Mouse (Mus musculus) embryonic facial prominence, embryonic 13.5 days (tissue): ENCODE measurements around the gene Cc2d1b. TPM values are rescaled to one million over a fixed set of nuclear protein-coding genes. Genes with fewer than 3 reads are reported as not detected.

Experiments used
- polyA plus RNA-seq: library from polyadenylated mRNA; unstranded; fragments of >200 nt; fragmentation: Nextera tagmentation; extraction: Ambion mirVana; gene quantifications from 2 replicates; pipeline ENCODE4 v1.2.1, GENCODE M21; 2015

Cc2d1b gene
- polyA plus RNA-seq, 1 experiment from 2014 or later = 34.5 TPM

Other genes with a start within 250 kb of the Cc2d1b start
- 2.1 and 2.8 TPM in 2 replicates for gene Shisal2a, start 236.6 kb upstream of the Cc2d1b start, polyA plus RNA-seq
- gene Gpx7, start 213.0 kb upstream of the Cc2d1b start, polyA plus RNA-seq = 86.0 and 102 TPM in 2 replicates
- 103 and 125 TPM in 2 replicates for gene Tut4, start 160.5 kb upstream of the Cc2d1b start, polyA plus RNA-seq
- gene Prpf38a, start 40.6 kb upstream of the Cc2d1b start, polyA plus RNA-seq = 99.5 and 101 TPM in 2 replicates
- gene Orc1, start 40.5 kb upstream of the Cc2d1b start, polyA plus RNA-seq = 12.3 and 12.7 TPM in 2 replicates
- gene 3110021N24Rik, start 99.7 kb downstream of the Cc2d1b start, polyA plus RNA-seq = 2.6 and 4.1 TPM in 2 replicates
- 6.6 and 7.2 TPM in 2 replicates for gene Zfyve9, start 160.9 kb downstream of the Cc2d1b start, polyA plus RNA-seq
- 180 and 199 TPM in 2 replicates for gene Btf3l4, start 213.7 kb downstream of the Cc2d1b start, polyA plus RNA-seq
- 109 and 111 TPM in 2 replicates for gene Txndc12, start 214.7 kb downstream of the Cc2d1b start, polyA plus RNA-seq
- gene Kti12, start 227.8 kb downstream of the Cc2d1b start, polyA plus RNA-seq = 49.7 and 53.3 TPM in 2 replicates
- gene A730015C16Rik, start 228.7 kb downstream of the Cc2d1b start, polyA plus RNA-seq = 1.2 and 1.5 TPM in 2 replicates